Mouse (Mus musculus) G1E (cell line): ENCODE measurements at regions not wholly inside any gene's neighbourhood (a gene's known extent, or its start where the extent isn't known, plus 50 kb on each side); places are given as distances from the start of the nearest gene placed in this dataset.

Experiments used
- CTCF ChIP-seq: IDR thresholded peaks from 2 replicates; pipeline ENCODE4 v1.5.1; 2012; ENCODE audit warnings: low read depth, low read length, inconsistent platforms, mixed read lengths
- GATA1 ChIP-seq: IDR thresholded peaks from 2 replicates; pipeline ENCODE4 v1.6.1; 2012; ENCODE audit warnings: borderline replicate concordance, low read length, inconsistent platforms, mixed read lengths
- TAL1 ChIP-seq: conservative IDR thresholded peaks from 2 replicates; pipeline ENCODE4 v1.6.1; 2012; ENCODE audit warnings: low read depth, low read length, inconsistent platforms, mixed read lengths

DNA sequence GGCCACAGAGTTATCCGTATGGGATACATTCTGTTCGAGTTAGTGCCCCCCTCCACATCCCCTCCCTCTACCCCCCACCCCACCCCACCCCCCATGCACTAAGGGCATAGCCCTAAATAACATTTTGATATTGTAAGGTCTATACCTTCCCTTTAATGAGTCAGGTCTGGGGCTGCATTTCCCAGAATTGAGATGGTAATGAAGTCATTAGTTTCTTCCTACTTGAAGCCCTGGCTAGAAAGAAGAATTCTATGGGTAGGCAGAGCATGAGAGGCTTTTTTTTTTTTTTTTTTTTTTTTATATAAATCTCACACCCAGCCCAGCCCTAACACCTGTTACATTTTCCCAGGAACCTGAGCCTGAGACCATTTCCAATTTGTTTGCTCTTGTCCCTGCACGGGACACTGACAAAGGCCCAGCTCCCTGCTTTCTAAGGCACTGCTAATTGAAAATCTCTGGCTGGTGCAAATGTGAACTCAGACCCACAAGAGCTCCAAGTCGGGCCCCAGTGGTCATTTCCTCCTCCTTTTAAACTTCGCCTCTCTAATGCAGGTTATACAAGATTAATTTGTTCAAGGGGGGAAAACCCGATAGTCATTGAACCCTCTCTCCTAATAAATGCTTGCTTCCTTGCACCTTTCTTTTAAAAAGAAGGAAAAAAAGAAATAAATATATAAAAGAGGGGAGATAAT is 106.5 kb upstream of the Id4 start:
- TF ChIP-seq CTCF, result no peak
- TF ChIP-seq TAL1, result no peak
- TF ChIP-seq GATA1, result no peak
